Mouse (Mus musculus): Measurements from ENCODE around the gene Arl8a. TPM values are rescaled to one million over a fixed set of nuclear protein-coding genes. Genes with fewer than 3 reads are reported as not detected.

The Arl8a gene
- polyA plus RNA-seq, 1 experiment from 2014 or later: 9.9 TPM

Other genes with a start within 250 kb of the Arl8a start
- gene Ppp1r12b, start 190.9 kb upstream of the Arl8a start, polyA plus RNA-seq (2015; fragmentation: Nextera tagmentation; extraction: Ambion mirVana): 1.6 and 2.4 TPM in 2 replicates
- gene Ube2t, start 184.3 kb upstream of the Arl8a start, polyA plus RNA-seq (2015; fragmentation: Nextera tagmentation; extraction: Ambion mirVana): 27.9 and 31.8 TPM in 2 replicates
- 0.07 and 0.08 TPM in 2 replicates for gene Lgr6, start 41.5 kb upstream of the Arl8a start, polyA plus RNA-seq (2015; fragmentation: Nextera tagmentation; extraction: Ambion mirVana)
- 9.0 and 9.6 TPM in 2 replicates for gene Ptpn7, start 14.1 kb upstream of the Arl8a start, polyA plus RNA-seq (2015; fragmentation: Nextera tagmentation; extraction: Ambion mirVana)
- gene Gpr37l1, start 20.9 kb downstream of the Arl8a start, polyA plus RNA-seq (2015; fragmentation: Nextera tagmentation; extraction: Ambion mirVana): not detected in 2 replicates
- 0.93 and 2.5 TPM in 2 replicates for gene Elf3, start 111.7 kb downstream of the Arl8a start, polyA plus RNA-seq (2015; fragmentation: Nextera tagmentation; extraction: Ambion mirVana)
- gene Rnpep, start 137.3 kb downstream of the Arl8a start, polyA plus RNA-seq (2015; fragmentation: Nextera tagmentation; extraction: Ambion mirVana): 21.4 and 23.8 TPM in 2 replicates
- 85.6 and 101 TPM in 2 replicates for gene Timm17a, start 167.0 kb downstream of the Arl8a start, polyA plus RNA-seq (2015; fragmentation: Nextera tagmentation; extraction: Ambion mirVana)
- 0.07 and 0.12 TPM in 2 replicates for gene Lmod1, start 178.0 kb downstream of the Arl8a start, polyA plus RNA-seq (2015; fragmentation: Nextera tagmentation; extraction: Ambion mirVana)
- gene Shisa4, start 228.4 kb downstream of the Arl8a start, polyA plus RNA-seq (2015; fragmentation: Nextera tagmentation; extraction: Ambion mirVana): 1.0 and 1.3 TPM in 2 replicates